Mouse (Mus musculus) heart, embryonic 13.5 days (tissue): Measurements from ENCODE around the gene Antxr2. TPM values are rescaled to one million over a fixed set of nuclear protein-coding genes. Genes with fewer than 3 reads are reported as not detected.

Source experiments
- ATAC-seq: fragments of 200-750 bp; cut with Nextera tagmentation; 2 replicates; pipeline ENCODE4 v1.8.0; 2017; ENCODE audit warnings: moderate TSS enrichment; ENCODE audit not compliant: insufficient number of reproducible peaks, low FRiP score, low TSS enrichment; ENCODE audit errors: extremely low read depth
- H3K27ac ChIP-seq: fragments of 300-500 bp; sonication (generic); replicated peaks from 2 replicates; pipeline ENCODE4 v1.5.1; 2015; ENCODE audit warnings: moderate library complexity, mild to moderate bottlenecking, inconsistent platforms
- H3K27me3 ChIP-seq: fragments of 300-500 bp; sonication (generic); replicated peaks from 2 replicates; pipeline ENCODE4 v1.6.1; 2015; ENCODE audit warnings: mild to moderate bottlenecking, inconsistent platforms
- H3K36me3 ChIP-seq: fragments of 300-500 bp; sonication (generic); 2 replicates; pipeline ENCODE4 v1.6.1; 2015; ENCODE audit warnings: mild to moderate bottlenecking, inconsistent platforms
- H3K4me1 ChIP-seq: fragments of 300-500 bp; sonication (generic); 2 replicates; pipeline ENCODE4 v1.6.1; 2015; ENCODE audit warnings: inconsistent platforms
- H3K4me2 ChIP-seq: fragments of 300-500 bp; sonication (generic); 2 replicates; pipeline ENCODE4 v1.6.1; 2015; ENCODE audit warnings: inconsistent platforms, mild to moderate bottlenecking, moderate library complexity
- H3K4me3 ChIP-seq: fragments of 300-500 bp; sonication (generic); 2 replicates; pipeline ENCODE4 v1.5.1; 2015; ENCODE audit warnings: moderate library complexity, mild to moderate bottlenecking, inconsistent platforms
- H3K9ac ChIP-seq: fragments of 300-500 bp; sonication (generic); 2 replicates; pipeline ENCODE4 v1.6.1; 2015; ENCODE audit warnings: inconsistent platforms, mild to moderate bottlenecking, moderate library complexity
- H3K9me3 ChIP-seq: fragments of 300-500 bp; sonication (generic); 2 replicates; pipeline ENCODE4 v1.6.1; 2016; ENCODE audit warnings: inconsistent platforms
- WGBS: fragments of 180-500 bp; shearing (Covaris S2); methylation state at CpG from one replicate; pipeline ENCODE4 v1.1.7; 2015; ENCODE audit warnings: mixed read lengths; 5-methylcytosine and 5-hydroxymethylcytosine counted together
- polyA plus RNA-seq: library from polyadenylated mRNA; unstranded; fragments of >200 nt; fragmentation: Nextera tagmentation; extraction: Ambion mirVana; gene quantifications from 2 replicates; pipeline ENCODE4 v1.2.1, GENCODE M21; 2015

Antxr2 gene
- polyA plus RNA-seq, 1 experiment from 2014 or later: 50.3 TPM

GRCm38 (mm10) chr5:97906537-97907266 is 124.1 kb downstream of the Antxr2 start:
- Histone ChIP-seq H3K9ac (no peak overlapping the region), H3K27me3 (no peaks in the 10 kb centered on the region), H3K4me3 (no peak overlapping the region), H3K4me2 (0 out of 2 replicates have a peak overlapping the region, but pooled peaks have one; percentile 11), H3K9me3 (no peaks in the 10 kb centered on the region), H3K36me3 (no peaks in the 10 kb centered on the region), H3K27ac (no peak overlapping the region), H3K4me1 (peaks cover 13% of the 10 kb centered on the region; the same call in 1 of the 2 replicates)
- 62% methylated on average over 13 of the region's 13 CpGs for WGBS
- no peak for ATAC-seq

DNA sequence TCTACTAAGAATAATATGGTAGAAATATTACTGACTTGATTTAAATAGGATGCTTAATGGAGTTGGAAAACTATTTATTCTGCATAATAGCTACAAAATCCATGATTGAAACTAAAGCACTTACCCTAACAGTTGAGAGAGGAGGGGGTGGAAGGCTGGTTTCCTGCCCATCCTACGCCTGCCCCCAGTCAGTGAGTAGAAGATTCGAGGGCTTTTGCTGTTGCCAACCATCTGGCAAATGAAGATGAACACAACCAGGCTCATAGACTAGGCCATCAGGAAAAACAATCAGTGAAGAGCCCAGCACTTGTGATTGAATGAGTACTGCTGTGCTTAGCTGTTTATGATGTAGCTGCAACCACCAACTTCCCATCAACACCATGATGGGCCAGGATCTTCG is 125.0 kb downstream of the Antxr2 start:
- ATAC-seq: no peak
- no peak overlapping the region for H3K4me2 ChIP-seq
- WGBS: 82% methylated on average over 3 of the region's 3 CpGs

GRCm38 (mm10) chr5:97901096-97901495 is 129.7 kb downstream of the Antxr2 start:
- Histone ChIP-seq H3K9ac (no peak overlapping the region), H3K27ac (no peak overlapping the region), H3K4me3 (no peak overlapping the region), H3K4me2 (no peak overlapping the region), H3K4me1 (no peaks in the 10 kb centered on the region), H3K36me3 (no peaks in the 10 kb centered on the region), H3K27me3 (no peaks in the 10 kb centered on the region), H3K9me3 (no peaks in the 10 kb centered on the region)
- 87% methylated on average over 7 of the region's 7 CpGs for WGBS
- ATAC-seq: no peak

More for the DNA sequence above, 125.0 kb downstream of the Antxr2 start:
- Histone ChIP-seq H3K4me3 (no peak overlapping the region), H3K4me1 (peaks cover 13% of the 10 kb centered on the region; the same call in 1 of the 2 replicates), H3K9ac (no peak overlapping the region), H3K27ac (no peak overlapping the region), H3K9me3 (no peaks in the 10 kb centered on the region), H3K27me3 (no peaks in the 10 kb centered on the region), H3K36me3 (no peaks in the 10 kb centered on the region)

GRCm38 (mm10) chr5:97899321-97899720 is 131.5 kb downstream of the Antxr2 start:
- H3K4me1 ChIP-seq: no peaks in the 10 kb centered on the region
- H3K27ac ChIP-seq: no peak overlapping the region
- H3K4me2 ChIP-seq: no peak overlapping the region
- H3K4me3 ChIP-seq: no peak overlapping the region
- H3K36me3 ChIP-seq: peaks cover 10% of the 10 kb centered on the region
- WGBS: 75% methylated on average over 5 of the region's 5 CpGs
- H3K9me3 ChIP-seq: peaks cover 8% of the 10 kb centered on the region
- no peak overlapping the region for H3K9ac ChIP-seq
- ATAC-seq: no peak
- no peaks in the 10 kb centered on the region for H3K27me3 ChIP-seq

DNA sequence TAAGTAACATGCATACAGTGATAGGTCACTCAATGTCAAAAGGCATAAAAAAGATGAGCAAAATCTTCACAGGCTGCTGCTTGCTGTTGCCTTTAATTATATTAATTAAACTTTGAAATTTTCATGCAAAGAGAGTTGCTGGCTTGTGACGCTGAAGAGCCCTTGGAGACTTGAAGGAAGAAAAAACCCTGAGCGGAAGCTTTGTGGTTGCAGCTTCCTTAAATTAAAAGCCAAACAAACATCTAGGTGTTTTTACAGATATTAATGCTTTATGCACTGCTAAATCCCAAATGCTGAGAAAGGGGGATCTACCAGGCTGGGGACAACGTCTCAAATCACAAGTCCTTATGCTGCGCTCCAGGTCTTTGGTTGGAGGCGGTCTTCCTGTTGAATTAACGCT is 145.4 kb downstream of the Antxr2 start:
- 88% methylated on average over 6 of the region's 6 CpGs for WGBS
- Histone ChIP-seq H3K4me1 (peaks cover 5% of the 10 kb centered on the region; the same call in 1 of the 2 replicates), H3K9ac (no peak overlapping the region), H3K4me2 (no peak overlapping the region), H3K27ac (no peak overlapping the region), H3K36me3 (peaks cover 29% of the 10 kb centered on the region), H3K4me3 (no peak overlapping the region), H3K9me3 (no peaks in the 10 kb centered on the region), H3K27me3 (no peaks in the 10 kb centered on the region)
- ATAC-seq: no peak; the same call in 1 of the 2 replicates

GRCm38 (mm10) chr5:97884110-97884509 is 146.7 kb downstream of the Antxr2 start:
- Histone ChIP-seq H3K4me1 (peaks cover 5% of the 10 kb centered on the region; the same call in 1 of the 2 replicates), H3K9ac (no peak overlapping the region), H3K4me2 (no peak overlapping the region), H3K27me3 (no peaks in the 10 kb centered on the region), H3K27ac (no peak overlapping the region), H3K4me3 (no peak overlapping the region), H3K36me3 (peaks cover 29% of the 10 kb centered on the region), H3K9me3 (no peaks in the 10 kb centered on the region)
- no peak for ATAC-seq
- WGBS: 78% methylated on average over 3 of the region's 3 CpGs

GRCm38 (mm10) chr5:97881421-97881820 is 149.4 kb downstream of the Antxr2 start:
- H3K4me2 ChIP-seq: no peak overlapping the region
- no peak overlapping the region for H3K9ac ChIP-seq
- no peaks in the 10 kb centered on the region for H3K27me3 ChIP-seq
- no peak for ATAC-seq
- no peaks in the 10 kb centered on the region for H3K9me3 ChIP-seq
- no peak overlapping the region for H3K27ac ChIP-seq
- H3K4me3 ChIP-seq: no peak overlapping the region
- peaks cover 10% of the 10 kb centered on the region for H3K4me1 ChIP-seq
- 79% methylated on average over 2 of the region's 2 CpGs for WGBS
- H3K36me3 ChIP-seq: peaks cover 29% of the 10 kb centered on the region

DNA sequence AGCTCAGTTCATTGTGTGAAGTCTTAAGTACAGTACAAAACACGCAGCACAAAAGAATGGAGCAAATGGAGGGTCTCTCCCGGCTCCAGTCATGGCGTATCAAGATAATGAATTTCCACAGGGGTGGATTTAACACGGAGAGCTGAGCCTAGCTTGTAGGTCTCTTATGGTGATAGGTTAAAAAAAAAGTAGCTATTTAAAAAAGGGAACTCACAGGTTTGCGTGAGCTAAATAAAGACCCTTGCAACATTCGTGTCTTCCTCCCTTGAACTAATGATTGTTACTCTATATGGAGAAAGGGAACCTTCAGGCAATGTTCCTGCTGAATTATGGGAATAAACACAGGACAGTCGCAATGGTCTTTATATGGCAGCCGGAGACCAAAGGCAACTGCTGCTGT is 150.7 kb downstream of the Antxr2 start:
- Histone ChIP-seq H3K4me2 (no peak overlapping the region), H3K27me3 (no peaks in the 10 kb centered on the region), H3K27ac (no peak overlapping the region), H3K4me1 (peaks cover 10% of the 10 kb centered on the region), H3K9me3 (no peaks in the 10 kb centered on the region), H3K4me3 (no peak overlapping the region), H3K9ac (no peak overlapping the region), H3K36me3 (peaks cover 16% of the 10 kb centered on the region)
- WGBS: 73% methylated on average over 8 of the region's 8 CpGs
- ATAC-seq: no peak

- no peak overlapping the region for H3K9ac ChIP-seq
- peaks cover 5% of the 10 kb centered on the region for H3K4me1 ChIP-seq
- H3K4me2 ChIP-seq: no peak overlapping the region
- H3K36me3 ChIP-seq: peaks cover 3% of the 10 kb centered on the region
- no peaks in the 10 kb centered on the region for H3K27me3 ChIP-seq
- no peak for ATAC-seq
- H3K9me3 ChIP-seq: no peaks in the 10 kb centered on the region
- 67% methylated on average over 3 of the region's 3 CpGs for WGBS
- H3K27ac ChIP-seq: no peak overlapping the region
- no peak overlapping the region for H3K4me3 ChIP-seq
Measured at GRCm38 (mm10) chr5:97878871-97879270, 152.0 kb downstream of the Antxr2 start.

DNA sequence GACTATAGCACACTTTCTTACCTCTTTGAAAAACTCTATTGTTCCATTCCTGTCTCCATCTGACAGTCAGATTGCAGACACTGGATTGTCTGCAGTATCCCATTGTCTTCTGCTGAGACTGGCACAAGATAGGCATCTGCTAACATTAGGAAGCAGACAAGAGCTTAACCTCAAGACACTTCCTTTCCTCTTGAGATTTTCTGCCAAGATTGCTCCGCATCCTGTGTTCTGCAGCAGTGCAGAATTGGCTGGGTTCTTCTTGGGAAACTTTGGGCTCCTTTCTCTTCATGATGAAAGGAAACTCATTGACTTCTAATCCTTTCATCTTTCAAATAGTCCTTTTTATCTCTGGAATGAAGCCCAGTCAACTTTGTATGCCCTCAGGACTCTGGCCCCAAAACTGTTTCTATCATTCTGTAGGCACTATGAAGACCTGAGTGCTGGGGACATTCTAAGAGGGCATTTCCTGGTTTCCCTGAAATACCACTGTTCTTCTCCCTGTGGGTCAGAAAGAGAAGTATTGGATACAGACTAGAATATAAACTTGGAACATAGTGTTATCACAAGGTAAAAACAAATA is 152.5 kb downstream of the Antxr2 start:
- no peak overlapping the region for H3K4me3 ChIP-seq
- no peaks in the 10 kb centered on the region for H3K27me3 ChIP-seq
- H3K4me1 ChIP-seq: peaks cover 5% of the 10 kb centered on the region
- H3K27ac ChIP-seq: no peak overlapping the region
- no peak overlapping the region for H3K4me2 ChIP-seq
- H3K9me3 ChIP-seq: no peaks in the 10 kb centered on the region
- ATAC-seq: no peak
- no peaks in the 10 kb centered on the region for H3K36me3 ChIP-seq
- WGBS: 61% methylated on average over 1 of the region's 1 CpGs
- no peak overlapping the region for H3K9ac ChIP-seq

- no peak for ATAC-seq
- H3K27ac ChIP-seq: no peak overlapping the region
- H3K4me1 ChIP-seq: peaks cover 5% of the 10 kb centered on the region
- no peaks in the 10 kb centered on the region for H3K27me3 ChIP-seq
- no peaks in the 10 kb centered on the region for H3K36me3 ChIP-seq
- WGBS: 83% methylated on average over 2 of the region's 2 CpGs
- no peak overlapping the region for H3K4me2 ChIP-seq
- no peak overlapping the region for H3K4me3 ChIP-seq
- peaks cover 3% of the 10 kb centered on the region; the same call in 1 of the 2 replicates for H3K9me3 ChIP-seq
- H3K9ac ChIP-seq: no peak overlapping the region
Measured at GRCm38 (mm10) chr5:97876895-97877294, 153.9 kb downstream of the Antxr2 start.

- no peak overlapping the region for H3K4me2 ChIP-seq
- no peak overlapping the region for H3K4me3 ChIP-seq
- no peak overlapping the region for H3K9ac ChIP-seq
- no peaks in the 10 kb centered on the region for H3K27me3 ChIP-seq
- H3K27ac ChIP-seq: no peak overlapping the region
- 58% methylated on average over 2 of the region's 2 CpGs for WGBS
- no peak for ATAC-seq
- peaks cover 3% of the 10 kb centered on the region; the same call in 1 of the 2 replicates for H3K9me3 ChIP-seq
- no peaks in the 10 kb centered on the region for H3K4me1 ChIP-seq
- no peaks in the 10 kb centered on the region for H3K36me3 ChIP-seq
Measured at GRCm38 (mm10) chr5:97867921-97868320, 162.9 kb downstream of the Antxr2 start.
